Mouse (Mus musculus) CH12.LX (cell line): ENCODE data around the gene Angel2.
A peak's percentile ranks its signal among the peaks of the same experiment; 100 is the strongest.

Source experiments
- CTCF ChIP-seq, 2 experiments: IDR thresholded peaks in 1 of 2; conservative IDR thresholded peaks in 1 of 2; 2 replicates each; pipeline ENCODE4 v1.5.1; 2011 to 2012; ENCODE audit warnings: low read depth in 2 of 2, low read length in 2 of 2, improper control_type of control experiment in 1 of 2, inconsistent platforms in 1 of 2, mild to moderate bottlenecking in 1 of 2, moderate library complexity in 1 of 2
- E2F4 ChIP-seq: IDR thresholded peaks from 2 replicates; pipeline ENCODE4 v1.6.1; 2011; ENCODE audit warnings: low read depth, low read length, improper control_type of control experiment; ENCODE audit not compliant: insufficient replicate concordance
- ETS1 ChIP-seq: conservative IDR thresholded peaks from 2 replicates; pipeline ENCODE4 v1.6.1; 2012; ENCODE audit warnings: low read depth, mild to moderate bottlenecking, inconsistent platforms, low read length, improper control_type of control experiment, moderate library complexity
- IRF4 ChIP-seq: IDR thresholded peaks from 2 replicates; pipeline ENCODE4 v1.6.1; 2014; ENCODE audit warnings: low read depth, mild to moderate bottlenecking, inconsistent platforms, low read length, improper control_type of control experiment
- KAT2A ChIP-seq: IDR thresholded peaks from 2 replicates; pipeline ENCODE4 v1.6.1; 2012; ENCODE audit warnings: low read length, improper control_type of control experiment, inconsistent platforms; ENCODE audit not compliant: insufficient replicate concordance
- MEF2A ChIP-seq: IDR thresholded peaks from 2 replicates; pipeline ENCODE4 v1.6.1; 2014; ENCODE audit warnings: low read depth, mild to moderate bottlenecking, inconsistent platforms, low read length, improper control_type of control experiment, borderline replicate concordance
- MXI1 ChIP-seq: IDR thresholded peaks from 2 replicates; pipeline ENCODE4 v1.6.1; 2011; ENCODE audit warnings: mild to moderate bottlenecking, low read depth, low read length, improper control_type of control experiment
- POLR2A ChIP-seq: IDR thresholded peaks from 2 replicates; pipeline ENCODE4 v1.6.1; 2011; ENCODE audit warnings: low read depth, mild to moderate bottlenecking, improper control_type of control experiment, low read length
- USF1 ChIP-seq: IDR thresholded peaks from 2 replicates; pipeline ENCODE4 v1.6.1; 2014; ENCODE audit warnings: low read depth, mild to moderate bottlenecking, inconsistent platforms, low read length, improper control_type of control experiment
- ZC3H11A ChIP-seq: IDR thresholded peaks from 2 replicates; pipeline ENCODE4 v1.6.1; 2012; ENCODE audit warnings: low read depth, mild to moderate bottlenecking, inconsistent platforms, low read length, improper control_type of control experiment

GRCm38 (mm10) chr1:190929010-190929695, 4.2 kb downstream of the Angel2 start:
- TF ChIP-seq E2F4 (no peak), IRF4 (no peak), CTCF (conservative IDR thresholded peaks at IDR 0.05 in 1 of 2, IDR thresholded peaks at IDR 0.05 in 1 of 2; ENCODE audit: low read depth in 2 of 2, low read length in 2 of 2) (no peak), ETS1 (no peak), KAT2A (no peak), MEF2A (no peak), ZC3H11A (no peak), POLR2A (no peak), USF1 (no peak), MXI1 (peak; percentile 36; the same call in 1 of the 2 replicates)
